Mouse (Mus musculus) limb, embryonic 11.5 days (tissue): ENCODE data around the gene Nhp2. TPM values are rescaled to one million over a fixed set of nuclear protein-coding genes. Genes with fewer than 3 reads are reported as not detected.

Experiments used
- ATAC-seq: fragments of 200-750 bp; cut with Nextera tagmentation; 2 replicates; pipeline ENCODE4 v1.8.0; 2017; ENCODE audit warnings: low read depth; ENCODE audit not compliant: insufficient number of reproducible peaks, low FRiP score, low TSS enrichment
- DNase-seq: peaks from one replicate; pipeline ENCODE4 v3.0.0-alpha.2; 2015; ENCODE audit warnings: low spot score
- H3K27ac ChIP-seq: fragments of 300-500 bp; sonication (generic); replicated peaks from 2 replicates; pipeline ENCODE4 v1.5.1; 2014; ENCODE audit warnings: low read depth, mild to moderate bottlenecking, low read length
- H3K27me3 ChIP-seq: fragments of 300-500 bp; sonication (generic); 2 replicates; pipeline ENCODE4 v1.6.1; 2014; ENCODE audit warnings: mild to moderate bottlenecking, low read length, mixed read lengths; ENCODE audit not compliant: control insufficient read depth, insufficient read depth
- H3K36me3 ChIP-seq: fragments of 300-500 bp; sonication (generic); 2 replicates; pipeline ENCODE4 v1.6.1; 2014; ENCODE audit warnings: mild to moderate bottlenecking, low read length, moderate library complexity, mixed read lengths; ENCODE audit not compliant: control insufficient read depth, insufficient read depth
- H3K4me1 ChIP-seq: fragments of 300-500 bp; sonication (generic); 2 replicates; pipeline ENCODE4 v1.6.1; 2014; ENCODE audit warnings: low read length, mixed read lengths; ENCODE audit not compliant: control insufficient read depth, insufficient read depth
- H3K4me2 ChIP-seq: fragments of 300-500 bp; sonication (generic); 2 replicates; pipeline ENCODE4 v1.6.1; 2014; ENCODE audit warnings: low read depth, mild to moderate bottlenecking, moderate library complexity; ENCODE audit not compliant: severe bottlenecking
- H3K4me3 ChIP-seq: fragments of 300-500 bp; sonication (generic); 2 replicates; pipeline ENCODE4 v1.5.1; 2014; ENCODE audit warnings: low read depth, low read length
- H3K9ac ChIP-seq: fragments of 300-500 bp; sonication (generic); 2 replicates; pipeline ENCODE4 v1.6.1; 2014; ENCODE audit warnings: mild to moderate bottlenecking, low read length
- H3K9me3 ChIP-seq: fragments of 300-500 bp; sonication (generic); 2 replicates; pipeline ENCODE4 v1.6.1; 2016; ENCODE audit warnings: low read length; ENCODE audit not compliant: control insufficient read depth
- WGBS: fragments of 180-500 bp; shearing (Covaris S2); extraction: QIAGEN DNeasy Blood & Tissue Kit; methylation state at CpG from one replicate; pipeline ENCODE4 v1.1.7; 2014; 5-methylcytosine and 5-hydroxymethylcytosine counted together
- polyA plus RNA-seq: library from polyadenylated mRNA; unstranded; fragments of >200 nt; fragmentation: Nextera tagmentation; extraction: Ambion mirVana; gene quantifications from 2 replicates; pipeline ENCODE4 v1.2.1, GENCODE M21; 2014

Gene Nhp2
- polyA plus RNA-seq, 1 experiment from 2014 or later = 181 TPM

DNA sequence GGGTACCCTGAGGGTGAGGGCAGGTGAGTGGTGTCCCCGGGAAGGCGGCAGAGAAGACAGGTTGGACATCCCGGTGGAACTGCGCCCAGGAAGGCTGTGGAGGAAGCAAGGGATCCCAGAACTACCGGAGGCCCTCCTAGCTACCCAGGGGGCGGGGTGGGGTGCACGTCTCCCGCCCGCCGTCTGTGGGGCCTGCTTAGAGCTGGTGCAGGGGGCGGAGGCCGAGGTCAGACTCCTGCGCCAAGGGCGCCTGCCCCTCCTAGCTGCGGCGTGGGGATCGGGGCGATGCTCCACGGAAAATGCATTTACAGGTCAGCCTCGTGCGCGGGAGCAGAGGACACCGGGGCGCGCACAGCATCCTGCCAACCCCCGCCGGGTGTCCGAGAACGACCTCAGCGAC, 30.7 kb downstream of the Nhp2 start:
- Histone ChIP-seq H3K9ac (peak overlapping the region; percentile 79), H3K4me2 (peak overlapping the region; percentile 96), H3K27me3 (no peaks in the 10 kb centered on the region), H3K4me1 (peaks cover 38% of the 10 kb centered on the region), H3K27ac (0 out of 2 replicates have a peak overlapping the region, but pooled peaks have one; percentile 21), H3K9me3 (no peaks in the 10 kb centered on the region), H3K36me3 (no peaks in the 10 kb centered on the region), H3K4me3 (peak overlapping the region; percentile 70)
- WGBS = 0% methylated on average over 30 of the region's 30 CpGs
- DNase-seq (no peak), ATAC-seq (0 out of 2 replicates have a peak, but pooled peaks have one; percentile 20)

DNA sequence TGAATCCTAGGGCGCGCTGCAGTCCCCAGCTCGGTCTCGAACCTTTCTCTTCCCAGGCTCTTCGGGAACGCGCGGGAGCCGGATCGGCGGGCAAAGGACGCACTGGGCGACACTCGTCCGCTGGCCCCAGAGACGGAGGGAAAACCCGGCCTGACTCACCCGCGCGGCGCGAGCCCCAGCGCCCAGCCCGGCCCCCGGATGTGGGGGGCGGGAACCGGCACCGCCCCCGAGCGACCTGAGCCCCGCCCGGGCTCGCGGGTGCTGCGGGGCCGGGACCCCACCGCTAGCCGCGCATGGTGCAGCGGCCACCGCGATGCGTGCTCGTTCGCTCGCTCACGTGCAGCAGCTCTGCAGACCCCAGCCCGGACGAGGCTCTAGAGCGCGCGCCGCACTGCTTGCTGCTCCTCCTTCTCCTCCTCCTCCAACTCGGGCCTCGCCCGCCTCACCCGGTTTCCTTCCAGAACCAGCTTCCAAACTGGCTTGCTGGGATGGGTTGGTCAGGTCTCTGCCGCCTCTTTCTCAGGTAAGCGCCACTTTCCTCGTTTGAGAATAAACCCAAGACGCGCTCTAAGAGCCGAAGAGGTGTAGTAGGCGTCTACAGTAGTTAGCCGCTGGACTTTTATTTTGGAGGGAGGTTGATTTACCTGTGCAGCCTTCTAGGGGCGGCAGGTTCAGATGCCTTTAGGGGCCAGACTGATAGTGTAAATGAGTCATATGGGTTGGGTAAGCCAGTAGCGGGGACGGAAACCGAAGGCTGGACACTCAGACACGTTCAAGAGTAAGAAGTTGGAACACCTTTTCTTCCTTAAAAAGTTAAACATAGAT, 31.4 kb downstream of the Nhp2 start, which contains the start of the genes N4bp3 and D930048N14Rik:
TSS of gene N4bp3 (minus strand) at position 152 of the 825 bp plus-strand sequence.
TSS of gene D930048N14Rik (plus strand) at position 264 of the 825 bp plus-strand sequence.
- peaks cover 38% of the 10 kb centered on the region for H3K4me1 ChIP-seq
- H3K9ac ChIP-seq = peak within 1 kb of the TSS; percentile 79
- H3K36me3 ChIP-seq = no peaks in the 10 kb centered on the region
- H3K4me2 ChIP-seq = peak within 1 kb of the TSS; percentile 96
- peak; percentile 46; the same call in 1 of the 2 replicates for ATAC-seq
- H3K9me3 ChIP-seq = no peaks in the 10 kb centered on the region
- H3K4me3 ChIP-seq = peak within 1 kb of the TSS; percentile 70
- 0 out of 2 replicates have a peak within 1 kb of the TSS, but pooled peaks have one; percentile 21 for H3K27ac ChIP-seq
- H3K27me3 ChIP-seq = no peaks in the 10 kb centered on the region
- DNase-seq = peak; percentile 82
- 1% methylated on average over 58 of the region's 70 CpGs for WGBS

DNA sequence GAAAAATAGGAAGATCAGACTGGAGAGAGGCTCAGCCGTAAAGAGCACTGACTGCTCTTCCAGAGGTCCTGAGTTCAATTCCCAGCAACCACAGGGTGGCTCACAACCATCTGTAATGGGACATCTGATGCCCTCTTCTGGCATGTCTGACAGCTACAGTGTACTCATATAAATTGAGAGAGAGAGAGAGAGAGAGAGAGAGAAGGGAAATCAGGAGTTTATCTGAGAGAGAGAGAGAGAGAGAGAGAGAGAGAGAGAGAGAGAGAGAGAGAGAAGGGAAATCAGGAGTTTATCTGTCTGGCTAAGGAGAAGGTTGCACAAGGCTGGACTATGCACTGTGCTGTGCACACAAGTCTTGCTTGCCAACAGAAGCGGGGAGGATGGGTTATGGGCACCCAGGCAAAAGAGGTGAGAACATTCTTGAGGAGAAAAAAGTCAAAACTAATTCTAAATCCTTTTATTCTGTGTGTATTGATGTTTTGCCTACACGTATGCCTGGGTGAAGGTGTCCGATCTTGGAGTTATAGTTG, 33.4 kb downstream of the Nhp2 start:
- 91% methylated on average over 4 of the region's 4 CpGs for WGBS
- Histone ChIP-seq H3K4me3 (no peak overlapping the region), H3K4me2 (no peak overlapping the region), H3K27ac (no peak overlapping the region), H3K36me3 (no peaks in the 10 kb centered on the region), H3K4me1 (peaks cover 24% of the 10 kb centered on the region), H3K9ac (no peak overlapping the region), H3K27me3 (no peaks in the 10 kb centered on the region), H3K9me3 (no peaks in the 10 kb centered on the region)
- no peak for ATAC-seq
- DNase-seq = no peak

DNA sequence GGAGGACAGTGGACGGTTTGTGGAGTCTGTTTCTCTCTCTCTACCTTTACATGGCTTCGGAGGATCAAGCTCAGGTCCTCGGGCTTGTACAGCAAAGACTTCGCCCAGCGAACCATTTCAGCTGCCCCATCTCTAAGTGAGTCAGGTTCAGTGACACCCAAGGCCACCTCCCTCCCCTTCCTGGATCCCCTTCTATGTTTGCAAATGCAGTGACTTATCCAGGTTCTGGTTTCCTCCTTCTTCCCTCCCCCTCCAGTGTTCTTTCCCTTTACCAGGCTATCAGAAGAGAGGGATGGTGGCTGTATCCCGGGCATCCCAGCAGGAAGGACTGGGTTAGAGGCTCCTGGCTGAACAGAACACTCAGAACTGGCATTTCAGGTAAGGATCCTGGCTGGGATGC, 34.2 kb downstream of the Nhp2 start:
- WGBS = 82% methylated on average over 6 of the region's 6 CpGs
- H3K27me3 ChIP-seq = no peaks in the 10 kb centered on the region
- H3K36me3 ChIP-seq = no peaks in the 10 kb centered on the region
- no peak overlapping the region for H3K9ac ChIP-seq
- ATAC-seq (no peak), DNase-seq (no peak)
- no peak overlapping the region for H3K27ac ChIP-seq
- H3K4me1 ChIP-seq = peaks cover 24% of the 10 kb centered on the region
- no peak overlapping the region for H3K4me3 ChIP-seq
- H3K4me2 ChIP-seq = no peak overlapping the region
- H3K9me3 ChIP-seq = no peaks in the 10 kb centered on the region

DNA sequence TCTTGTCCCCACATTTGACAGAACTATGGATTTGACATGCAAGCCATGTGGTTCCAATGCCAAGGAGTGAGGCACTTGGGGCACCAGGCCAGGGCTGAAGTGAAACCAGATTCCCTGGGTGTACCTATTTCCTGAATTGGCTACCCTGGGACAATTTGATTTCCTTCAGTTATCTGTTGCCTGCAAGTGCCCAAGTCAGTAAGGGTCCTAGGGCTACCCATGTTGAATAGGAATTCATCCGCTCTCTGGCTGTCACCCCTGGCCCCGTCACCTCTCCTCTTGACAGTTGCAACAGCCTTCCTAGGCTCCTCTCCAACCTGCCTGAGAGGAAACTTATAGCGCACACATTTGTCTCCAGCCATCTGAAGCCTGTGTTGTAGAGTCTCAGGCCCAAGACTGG, 35.4 kb downstream of the Nhp2 start:
- 95% methylated on average over 3 of the region's 3 CpGs for WGBS
- Histone ChIP-seq H3K4me1 (peaks cover 14% of the 10 kb centered on the region), H3K27ac (no peak overlapping the region)

DNA sequence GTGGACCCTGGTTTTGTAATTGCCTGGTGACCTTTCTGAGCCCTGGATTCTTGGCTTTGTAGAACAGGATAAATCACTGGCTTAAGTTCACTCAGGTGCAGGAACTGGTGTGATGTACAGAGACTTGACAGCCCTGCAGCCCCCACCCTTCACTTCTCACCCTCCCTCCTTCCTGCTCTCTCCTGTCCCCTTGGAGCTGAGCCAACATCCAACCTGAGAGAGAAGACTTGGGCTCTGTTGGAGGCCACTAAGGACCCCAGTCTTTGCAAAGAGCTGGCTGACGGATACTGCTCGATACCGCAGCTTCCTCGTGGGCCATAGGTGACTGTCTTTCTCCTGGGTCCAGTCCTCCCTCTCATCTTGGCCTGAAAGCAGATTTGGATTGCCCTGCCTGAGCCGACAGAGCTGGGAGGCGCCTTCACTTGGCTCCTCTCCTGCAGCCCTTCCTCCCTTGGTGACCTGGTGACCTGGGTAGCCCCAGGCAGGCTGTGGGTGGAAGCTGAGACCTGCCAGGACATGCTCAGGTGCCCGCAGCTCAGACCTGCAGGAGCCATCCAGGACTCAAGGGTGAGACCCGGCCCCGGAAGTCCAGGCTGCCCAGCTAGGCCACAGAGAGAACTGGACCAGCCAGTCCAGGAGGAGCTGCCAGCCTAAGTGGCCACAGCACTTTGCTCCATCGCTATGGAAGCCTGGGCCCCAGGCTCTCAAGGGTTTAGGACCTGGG, 37.4 kb downstream of the Nhp2 start:
- H3K27ac ChIP-seq = no peak overlapping the region

More for the DNA sequence above, 35.4 kb downstream of the Nhp2 start:
- DNase-seq (no peak), ATAC-seq (no peak)
- Histone ChIP-seq H3K9me3 (no peaks in the 10 kb centered on the region), H3K4me3 (no peak overlapping the region), H3K27me3 (no peaks in the 10 kb centered on the region), H3K9ac (no peak overlapping the region), H3K36me3 (no peaks in the 10 kb centered on the region), H3K4me2 (no peak overlapping the region)

DNA sequence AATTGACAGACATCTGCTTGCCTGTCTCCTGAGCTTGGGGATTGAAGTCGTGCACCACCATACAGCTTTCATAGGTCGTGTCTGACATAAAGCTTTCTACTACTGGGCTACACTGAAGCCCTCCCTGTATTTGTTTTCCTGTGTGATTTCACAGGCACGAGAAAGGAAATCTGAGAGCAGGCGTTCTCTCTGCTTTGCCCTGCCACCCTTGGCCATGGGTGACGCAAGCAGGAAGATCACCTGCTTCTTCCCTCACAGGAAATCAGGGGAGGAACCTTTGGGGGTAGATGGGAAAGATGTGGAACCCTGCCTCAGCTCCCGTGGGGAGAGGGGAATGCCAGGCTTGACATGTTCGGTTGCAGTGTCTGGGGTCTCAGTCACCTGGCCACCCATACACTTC, 38.8 kb downstream of the Nhp2 start:
- no peak for ATAC-seq
- H3K9ac ChIP-seq = no peak overlapping the region
- 60% methylated on average over 7 of the region's 7 CpGs for WGBS

More for the DNA sequence above, 37.4 kb downstream of the Nhp2 start:
- H3K9ac ChIP-seq = no peak overlapping the region
- peaks cover 7% of the 10 kb centered on the region; the same call in 1 of the 2 replicates for H3K4me1 ChIP-seq
- WGBS = 78% methylated on average over 10 of the region's 10 CpGs
- H3K27me3 ChIP-seq = no peaks in the 10 kb centered on the region
- no peaks in the 10 kb centered on the region for H3K36me3 ChIP-seq
- ATAC-seq (no peak), DNase-seq (no peak)
- H3K4me2 ChIP-seq = no peak overlapping the region
- no peaks in the 10 kb centered on the region for H3K9me3 ChIP-seq
- H3K4me3 ChIP-seq = no peak overlapping the region

DNA sequence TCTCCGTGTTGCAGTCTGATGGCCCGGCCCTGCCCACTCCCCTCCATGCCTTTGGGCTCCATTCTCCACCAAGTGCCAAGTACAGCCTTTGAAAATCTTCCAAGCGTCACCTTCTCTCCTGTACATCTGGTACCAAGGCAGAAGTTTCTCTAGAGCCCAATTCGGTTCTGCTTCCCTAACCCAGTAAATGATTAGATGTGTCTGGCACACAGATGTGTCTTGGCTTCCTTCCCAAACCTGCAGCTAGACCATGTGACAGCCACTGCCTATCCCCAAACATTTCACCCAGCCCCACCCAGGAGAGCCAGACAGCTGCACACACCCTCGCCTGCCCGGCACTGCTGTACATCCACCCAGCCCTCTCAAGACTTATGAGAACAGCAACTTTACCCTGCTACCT, 39.2 kb downstream of the Nhp2 start:
- 61% methylated on average over 6 of the region's 6 CpGs for WGBS
- Histone ChIP-seq H3K4me3 (no peak overlapping the region), H3K4me2 (no peak overlapping the region), H3K9ac (no peak overlapping the region), H3K27ac (0 out of 2 replicates have a peak overlapping the region, but pooled peaks have one; percentile 36), H3K36me3 (no peaks in the 10 kb centered on the region), H3K9me3 (no peaks in the 10 kb centered on the region), H3K4me1 (peaks cover 7% of the 10 kb centered on the region; the same call in 1 of the 2 replicates), H3K27me3 (no peaks in the 10 kb centered on the region)
- no peak for ATAC-seq
- DNase-seq = no peak

More for the DNA sequence above, 38.8 kb downstream of the Nhp2 start:
- Histone ChIP-seq H3K36me3 (no peaks in the 10 kb centered on the region), H3K27me3 (no peaks in the 10 kb centered on the region), H3K4me1 (peaks cover 7% of the 10 kb centered on the region; the same call in 1 of the 2 replicates), H3K4me3 (no peak overlapping the region), H3K9me3 (no peaks in the 10 kb centered on the region), H3K27ac (0 out of 2 replicates have a peak overlapping the region, but pooled peaks have one; percentile 36), H3K4me2 (no peak overlapping the region)
- no peak for DNase-seq
